Mouse (Mus musculus): ENCODE data around the gene Prkn.
"Not testable (repeated sequence)": the region's sequence is repeated elsewhere in the genome, so short reads cannot be mapped to it uniquely, and the experiment has no call there.

Prkn gene

GRCm38 (mm10) chr17:11156119-11156518 is 315.9 kb downstream of the Prkn start:
- no peak for DNase-seq

GRCm38 (mm10) chr17:11157536-11157935 is 317.4 kb downstream of the Prkn start:
- no peak for DNase-seq

- DNase-seq, result no peak
These were observed 321.3 kb downstream of the Prkn start for GRCm38 (mm10) chr17:11161436-11161835.

- DNase-seq, result no peak
These were observed 322.6 kb downstream of the Prkn start for GRCm38 (mm10) chr17:11162770-11163169.

GRCm38 (mm10) chr17:11187356-11187755 is 347.2 kb downstream of the Prkn start:
- no peak for DNase-seq

- no peak for DNase-seq
These were observed 348.3 kb downstream of the Prkn start for GRCm38 (mm10) chr17:11188494-11188893.

GRCm38 (mm10) chr17:11190306-11190705 is 350.1 kb downstream of the Prkn start:
- DNase-seq, result no peak

- DNase-seq, result no peak
These were observed 357.9 kb downstream of the Prkn start for GRCm38 (mm10) chr17:11198134-11198533.

GRCm38 (mm10) chr17:11209063-11209462 is 368.9 kb downstream of the Prkn start:
- not testable (repeated sequence) for DNase-seq

GRCm38 (mm10) chr17:11211006-11211405 is 370.8 kb downstream of the Prkn start:
- no peak for DNase-seq

GRCm38 (mm10) chr17:11211591-11211990 is 371.4 kb downstream of the Prkn start:
- no peak for DNase-seq

- no peak for DNase-seq
These were observed 373.5 kb downstream of the Prkn start for GRCm38 (mm10) chr17:11213689-11214088.

- no peak for DNase-seq
These were observed 388.8 kb downstream of the Prkn start for GRCm38 (mm10) chr17:11229011-11229410.

- DNase-seq, result no peak
These were observed 389.2 kb downstream of the Prkn start for GRCm38 (mm10) chr17:11229426-11229825.

- no peak for DNase-seq
These were observed 390.6 kb downstream of the Prkn start for GRCm38 (mm10) chr17:11230604-11231395.

GRCm38 (mm10) chr17:11235273-11235672 is 395.1 kb downstream of the Prkn start:
- DNase-seq, result no peak

- DNase-seq, result no peak
These were observed 404.9 kb downstream of the Prkn start for GRCm38 (mm10) chr17:11245040-11245439.

GRCm38 (mm10) chr17:11249216-11249615 is 409.0 kb downstream of the Prkn start:
- no peak for DNase-seq

GRCm38 (mm10) chr17:11260663-11261062 is 420.5 kb downstream of the Prkn start:
- DNase-seq, result no peak

- no peak for DNase-seq
These were observed 421.5 kb downstream of the Prkn start for GRCm38 (mm10) chr17:11261679-11262078.

- no peak for DNase-seq
These were observed 427.8 kb downstream of the Prkn start for GRCm38 (mm10) chr17:11267951-11268350.

GRCm38 (mm10) chr17:11270179-11270578 is 430.0 kb downstream of the Prkn start:
- DNase-seq, result no peak

- DNase-seq, result no peak
These were observed 431.7 kb downstream of the Prkn start for GRCm38 (mm10) chr17:11271876-11272275.

- DNase-seq, result no peak
These were observed 444.1 kb downstream of the Prkn start for GRCm38 (mm10) chr17:11284246-11284645.

- DNase-seq, result no peak
These were observed 450.0 kb downstream of the Prkn start for GRCm38 (mm10) chr17:11290183-11290582.
